Mouse (Mus musculus): Measurements from ENCODE around the gene Abcb9. TPM values are rescaled to one million over a fixed set of nuclear protein-coding genes. Genes with fewer than 3 reads are reported as not detected.

Abcb9 gene
- total and polyA plus RNA-seq, 2 experiments from 2014 or later: 29.6 to 42.1 TPM

DNA sequence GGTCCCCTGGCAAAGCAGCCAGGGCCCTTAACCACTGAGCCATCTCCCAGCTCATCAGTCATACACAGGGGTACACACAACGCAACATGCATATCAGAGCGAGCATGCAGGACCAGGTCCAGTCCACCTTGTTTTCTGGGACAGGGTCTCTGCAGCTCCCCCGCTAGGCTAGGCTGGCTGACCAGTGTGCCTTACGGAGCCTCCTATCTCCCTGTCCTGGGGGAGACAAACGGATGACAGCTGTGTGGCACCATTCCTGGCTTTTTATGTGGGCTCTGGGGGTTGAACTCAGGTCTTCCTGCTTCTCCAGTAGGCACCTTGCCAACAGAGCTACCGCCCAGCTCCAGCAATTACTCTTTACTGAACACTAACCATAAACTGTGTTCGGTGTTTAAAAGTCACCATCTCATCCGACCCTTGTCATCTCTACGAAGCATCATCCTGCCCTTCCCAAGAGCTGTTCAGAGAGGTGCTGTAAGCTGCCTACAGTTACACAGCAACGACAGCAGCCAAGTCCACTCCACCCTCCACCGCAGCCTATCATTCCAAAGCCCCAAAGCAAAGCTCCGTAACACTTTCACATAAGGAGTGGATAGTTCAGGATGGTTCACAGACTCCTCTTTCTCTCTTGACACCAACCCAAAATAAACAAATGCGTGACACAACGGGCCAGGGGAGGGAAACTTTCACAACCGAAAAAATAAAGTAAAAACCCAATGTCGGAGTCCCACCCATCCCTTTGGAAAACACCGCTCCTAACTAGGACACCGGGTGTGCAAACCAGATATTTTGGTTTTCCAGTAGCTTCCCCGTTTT, 66.2 kb downstream of the Abcb9 start:
- H3K27me3 ChIP-seq (ENCODE audit: insufficient read depth, low read length): no peaks in the 10 kb centered on the region
- no peaks in the 10 kb centered on the region for H3K36me3 ChIP-seq (ENCODE audit: insufficient read depth, low read length)
- peak overlapping the region; percentile 39; the same call in 1 of the 2 replicates for H3K27ac ChIP-seq (ENCODE audit: low read depth, low read length)
- H3K9me3 ChIP-seq (ENCODE audit: low read length): no peaks in the 10 kb centered on the region
- ATAC-seq (ENCODE audit: low FRiP score) (no peak), DNase-seq (ENCODE audit: low spot score) (no peak)
- peak overlapping the region; percentile 90 for H3K4me3 ChIP-seq (ENCODE audit: low read depth, low read length)
- no peak overlapping the region; the same call in 1 of the 2 replicates for H3K9ac ChIP-seq (replicated peaks; ENCODE audit: low read length, poor library complexity, severe bottlenecking)
- 75% methylated on average over 19 of the region's 19 CpGs for WGBS
- H3K4me1 ChIP-seq (ENCODE audit: insufficient read depth, low read length): peaks cover 8% of the 10 kb centered on the region
- no peak for TF ChIP-seq CTCF (IDR thresholded peaks at IDR 0.05)
- peak overlapping the region; percentile 83 for H3K4me2 ChIP-seq (ENCODE audit: low read depth, low read length, poor library complexity, severe bottlenecking)

DNA sequence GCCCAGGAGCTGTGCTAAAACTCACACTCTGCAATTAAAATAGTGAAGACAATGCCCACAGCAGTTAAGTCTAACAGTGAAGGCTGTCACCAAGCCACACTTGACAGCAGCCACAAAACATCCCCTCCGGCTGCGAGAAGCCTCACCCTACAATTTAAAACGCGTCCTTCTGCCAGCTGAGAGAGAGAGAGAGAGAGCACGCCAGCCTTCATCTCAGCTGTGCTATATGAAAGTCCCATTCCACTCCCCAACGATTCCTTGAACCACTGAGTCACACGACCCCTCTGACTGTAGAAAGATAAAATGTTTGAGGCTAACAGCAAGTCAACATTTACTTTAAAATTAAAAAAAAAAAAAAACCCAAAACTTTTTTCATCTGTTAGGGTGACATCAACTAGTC, 66.9 kb downstream of the Abcb9 start:
- 46% methylated on average over 7 of the region's 7 CpGs for WGBS
- DNase-seq (ENCODE audit: low spot score): no peak

DNA sequence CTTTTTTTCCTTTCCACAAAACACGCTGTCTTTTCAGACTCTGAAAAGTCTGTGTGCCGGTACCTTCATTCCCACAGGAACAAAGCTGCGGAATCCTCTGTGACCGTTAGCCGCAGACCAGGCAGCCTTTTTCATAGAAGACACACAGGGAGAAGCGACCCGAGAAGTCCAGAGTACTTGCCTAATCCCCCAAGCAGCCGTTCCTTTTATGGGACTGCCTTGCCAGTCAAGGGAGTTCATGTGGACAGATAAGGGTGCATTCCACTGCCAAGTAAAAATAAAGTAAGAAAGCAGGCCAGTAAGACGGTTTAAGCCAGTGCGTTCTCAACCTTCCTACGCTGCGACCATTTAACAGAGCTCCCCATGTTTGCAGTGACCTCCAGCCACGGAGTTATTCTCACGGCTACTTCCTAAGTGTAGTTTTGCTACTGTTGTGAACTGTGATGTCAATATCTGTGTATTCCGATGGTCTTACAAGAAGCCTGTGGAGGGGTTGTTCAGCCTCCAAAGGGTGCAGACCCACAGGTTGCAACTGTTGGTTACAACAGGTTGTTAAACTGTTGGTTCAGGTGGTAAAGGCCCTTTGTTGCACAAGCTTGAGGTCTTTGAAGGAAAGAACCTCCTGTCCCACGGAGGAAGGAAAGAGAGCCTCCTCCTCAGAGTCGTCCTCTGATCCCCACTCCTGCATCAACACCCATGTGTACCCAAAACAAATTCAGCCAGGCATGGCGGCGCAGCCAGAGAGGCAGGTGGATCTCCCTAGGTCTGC, 67.7 kb downstream of the Abcb9 start:
- Histone ChIP-seq H3K9ac (replicated peaks; ENCODE audit: low read length, poor library complexity, severe bottlenecking) (no peak overlapping the region), H3K4me3 (ENCODE audit: low read depth, low read length) (no peak overlapping the region), H3K36me3 (ENCODE audit: insufficient read depth, low read length) (no peaks in the 10 kb centered on the region), H3K27ac (ENCODE audit: low read depth, low read length) (peak overlapping the region; percentile 55; the same call in 1 of the 2 replicates), H3K4me1 (ENCODE audit: insufficient read depth, low read length) (peaks cover 11% of the 10 kb centered on the region), H3K27me3 (ENCODE audit: insufficient read depth, low read length) (no peaks in the 10 kb centered on the region), H3K4me2 (ENCODE audit: low read depth, low read length, poor library complexity, severe bottlenecking) (peak overlapping the region; percentile 36), H3K9me3 (ENCODE audit: low read length) (no peaks in the 10 kb centered on the region)
- TF ChIP-seq CTCF (IDR thresholded peaks at IDR 0.05): no peak
- DNase-seq (ENCODE audit: low spot score) (no peak), ATAC-seq (ENCODE audit: low FRiP score) (no peak)
- WGBS: 35% methylated on average over 19 of the region's 19 CpGs

More for the DNA sequence above, 66.9 kb downstream of the Abcb9 start:
- Histone ChIP-seq H3K9ac (replicated peaks; ENCODE audit: low read length, poor library complexity, severe bottlenecking) (no peak overlapping the region), H3K9me3 (ENCODE audit: low read length) (no peaks in the 10 kb centered on the region), H3K4me2 (ENCODE audit: low read depth, low read length, poor library complexity, severe bottlenecking) (peak overlapping the region; percentile 36), H3K36me3 (ENCODE audit: insufficient read depth, low read length) (no peaks in the 10 kb centered on the region), H3K4me3 (ENCODE audit: low read depth, low read length) (no peak overlapping the region), H3K27ac (ENCODE audit: low read depth, low read length) (no peak overlapping the region), H3K27me3 (ENCODE audit: insufficient read depth, low read length) (no peaks in the 10 kb centered on the region), H3K4me1 (ENCODE audit: insufficient read depth, low read length) (peaks cover 9% of the 10 kb centered on the region)
- TF ChIP-seq CTCF (IDR thresholded peaks at IDR 0.05): no peak
- no peak for ATAC-seq (ENCODE audit: low FRiP score)

DNA sequence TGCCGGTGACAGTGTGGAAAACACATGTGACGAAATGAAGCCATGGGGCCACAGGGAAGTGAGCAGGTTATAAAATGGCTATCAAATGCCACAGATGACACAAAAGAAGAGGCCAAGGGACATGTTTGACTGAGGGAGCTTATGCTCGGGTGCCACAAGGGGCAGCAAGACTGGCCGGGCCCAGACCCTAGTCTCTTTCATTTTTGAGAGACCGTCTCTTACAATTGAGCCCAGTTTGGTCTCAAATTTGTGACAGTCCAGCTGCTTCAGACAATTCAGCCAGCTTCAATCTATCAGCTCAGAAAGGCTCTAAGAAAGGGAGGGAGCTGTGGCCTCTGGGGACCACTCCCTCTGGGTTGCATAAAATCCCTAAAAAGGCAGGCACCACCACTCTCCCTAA, 69.0 kb downstream of the Abcb9 start:
- no peak overlapping the region for H3K27ac ChIP-seq (ENCODE audit: low read depth, low read length)
- no peak overlapping the region for H3K9ac ChIP-seq (replicated peaks; ENCODE audit: low read length, poor library complexity, severe bottlenecking)
- no peak for TF ChIP-seq CTCF (IDR thresholded peaks at IDR 0.05)
- WGBS: 63% methylated on average over 5 of the region's 5 CpGs
- no peaks in the 10 kb centered on the region for H3K36me3 ChIP-seq (ENCODE audit: insufficient read depth, low read length)
- H3K9me3 ChIP-seq (ENCODE audit: low read length): no peaks in the 10 kb centered on the region
- no peak overlapping the region for H3K4me3 ChIP-seq (ENCODE audit: low read depth, low read length)
- no peak overlapping the region for H3K4me2 ChIP-seq (ENCODE audit: low read depth, low read length, poor library complexity, severe bottlenecking)
- H3K27me3 ChIP-seq (ENCODE audit: insufficient read depth, low read length): no peaks in the 10 kb centered on the region
- peaks cover 11% of the 10 kb centered on the region for H3K4me1 ChIP-seq (ENCODE audit: insufficient read depth, low read length)
- DNase-seq (ENCODE audit: low spot score) (no peak), ATAC-seq (ENCODE audit: low FRiP score) (no peak)

DNA sequence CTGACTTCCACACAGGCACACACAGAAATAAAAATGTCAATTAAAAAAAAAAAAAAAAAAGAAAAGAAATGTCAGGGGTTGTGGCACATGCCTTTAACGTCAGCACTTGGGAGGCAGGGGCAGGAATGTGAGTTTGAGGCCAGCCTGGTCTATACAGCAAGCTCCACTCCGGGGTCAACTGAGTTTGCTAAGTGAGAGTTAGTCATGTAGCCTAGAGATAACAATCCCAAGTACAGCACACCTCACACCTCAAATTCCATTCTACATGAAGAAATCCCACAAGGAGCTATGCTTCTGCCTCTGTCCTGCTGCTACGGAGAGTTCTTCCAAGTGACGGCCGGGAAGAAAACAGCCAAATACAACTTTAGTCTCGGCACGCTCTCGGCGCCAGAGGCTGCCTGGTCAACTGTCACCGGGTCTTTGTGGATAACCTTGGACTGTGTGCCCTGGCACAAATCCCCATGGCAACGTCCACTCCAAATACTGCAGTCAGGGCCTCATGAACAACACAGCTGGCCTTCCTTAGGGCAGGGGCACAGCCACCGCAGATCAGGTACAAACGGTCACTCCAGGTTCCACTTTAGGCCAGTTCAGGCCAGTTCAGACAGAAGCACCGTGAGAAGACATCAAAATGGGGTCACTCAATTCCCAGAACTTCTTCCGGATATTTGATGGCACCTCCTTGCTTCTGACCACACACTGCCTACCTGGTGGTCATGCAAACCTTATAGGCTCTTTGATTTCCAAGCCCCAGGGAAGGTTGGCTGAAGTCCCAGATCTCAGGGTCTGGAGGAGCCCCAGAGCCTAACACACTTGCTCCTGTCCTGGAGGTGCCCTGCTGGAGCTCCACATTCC, 69.8 kb downstream of the Abcb9 start:
- peaks cover 11% of the 10 kb centered on the region for H3K4me1 ChIP-seq (ENCODE audit: insufficient read depth, low read length)
- no peaks in the 10 kb centered on the region for H3K36me3 ChIP-seq (ENCODE audit: insufficient read depth, low read length)
- no peak overlapping the region for H3K4me3 ChIP-seq (ENCODE audit: low read depth, low read length)
- H3K4me2 ChIP-seq (ENCODE audit: low read depth, low read length, poor library complexity, severe bottlenecking): no peak overlapping the region
- H3K9ac ChIP-seq (replicated peaks; ENCODE audit: low read length, poor library complexity, severe bottlenecking): no peak overlapping the region
- no peak overlapping the region for H3K27ac ChIP-seq (ENCODE audit: low read depth, low read length)
- 76% methylated on average over 15 of the region's 15 CpGs for WGBS
- no peaks in the 10 kb centered on the region for H3K9me3 ChIP-seq (ENCODE audit: low read length)
- no peak for TF ChIP-seq CTCF (IDR thresholded peaks at IDR 0.05)
- no peaks in the 10 kb centered on the region for H3K27me3 ChIP-seq (ENCODE audit: insufficient read depth, low read length)
- DNase-seq (ENCODE audit: low spot score): no peak
- ATAC-seq (ENCODE audit: low FRiP score): no peak

Data from midbrain, postnatal 0 days (tissue).